21 mouse cellular contexts compared by ENCODE assay signal in the genomic region with DNA sequence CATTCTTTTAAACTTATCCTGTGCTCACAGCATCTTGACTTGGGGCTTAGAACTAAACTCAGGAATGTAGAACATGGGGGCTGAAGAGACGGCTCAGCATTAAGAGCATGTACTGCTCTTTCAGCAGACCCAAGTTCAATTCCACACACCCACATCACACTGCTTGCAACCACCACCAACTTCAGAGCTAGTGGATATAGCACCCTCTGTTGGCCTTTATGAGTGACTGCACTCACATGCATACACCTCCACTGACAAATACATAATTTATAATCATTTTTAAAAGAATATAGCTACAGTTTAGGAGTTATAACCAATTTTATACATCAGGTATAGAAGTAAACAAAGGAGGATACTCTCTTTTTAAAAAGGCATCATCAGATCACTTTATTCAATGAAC. TPM values are rescaled to one million over a fixed set of nuclear protein-coding genes. Genes with fewer than 3 reads are reported as not detected.
A peak's percentile ranks its signal among the peaks of the same experiment; 100 is the strongest.
DNase-seq lines count a peak whose midpoint lies in the region; TF ChIP-seq lines count a peak whose summit lies in the region.
"Had no signal": no experiment of that assay in that cellular context is flagged by ENCODE, and none has a peak within 500 bp of the region (broad histone marks: within the 10 kb centered on the region; RNA-seq: fewer than 3 reads in every experiment).

No protein-coding gene starts in this region.

- no peak overlapping the region for H3K4me3 ChIP-seq in layer of hippocampus, adult 2 months
- H3K4me3 ChIP-seq: embryonic facial prominence, embryonic 10.5 days; erythroblast, embryonic 14.5 days; forebrain, embryonic 15.5 days; hindbrain, embryonic 15.5 days; limb, embryonic 10.5 days; midbrain, embryonic 12.5 days had no signal

- DNase-seq in layer of hippocampus, adult 2 months (ENCODE audit: low spot score in 2 of 2): no peak
- DNase-seq in layer of hippocampus, postnatal 10 days (ENCODE audit: low spot score in 2 of 2): no peak
- DNase-seq in 416B (ENCODE audit: low read depth) (peak; percentile 39), A20 (ENCODE audit: low read depth, low spot score) (peak; percentile 29), ZHBTc4 (ENCODE audit: low read depth, low spot score) (peak; percentile 45)
- DNase-seq in gastrocnemius, adult 8-10 months (ENCODE audit: low spot score in 2 of 2): no peak
- no peak for DNase-seq in heart, postnatal 10 days
- DNase-seq in cerebellum, postnatal 36 days: no peak
- DNase-seq: adrenal gland, postnatal 14 days; cerebellum, adult 18-20 months; gastrocnemius, postnatal 10 days; kidney, adult 8-10 months; kidney, postnatal 36 days; right cerebral cortex, adult 18-20 months; thymus, adult 18-20 months had no signal

- no peak overlapping the region for H3K27ac ChIP-seq in layer of hippocampus, adult 2 months
- H3K27ac ChIP-seq: embryonic facial prominence, embryonic 10.5 days; forebrain, embryonic 15.5 days; hindbrain, embryonic 15.5 days; limb, embryonic 10.5 days; midbrain, embryonic 12.5 days had no signal

- intact Hi-C loops in heart, postnatal 10 days (cut with DNase I): no loop called here

- TF ChIP-seq CTCF in layer of hippocampus, adult 2 months (conservative IDR thresholded peaks at IDR 0.05): peak; percentile 59

RNA-seq across cellular contexts. Expression of a gene that starts 13.4 kb away (rescaled TPM):
- 1 to 10 TPM; 5.9 to 6.1 TPM for total RNA-seq in layer of hippocampus, adult 2 months (2021)
- total RNA-seq in layer of hippocampus, postnatal 10 days (2021): 1 to 10 TPM; 4.2 to 4.7 TPM
- total RNA-seq in gastrocnemius, adult 8-10 months (2022): 10 to 100 TPM in 1 of 4 experiments, 1 to 10 TPM in 3; 1.6 to 11.5 (median 2.8) TPM
- total RNA-seq in heart, postnatal 10 days (2021): 1 to 10 TPM; 3.9 to 4.0 TPM

RNA-seq across cellular contexts. Expression of a gene that starts 36.9 kb away (rescaled TPM):
- 10 to 100 TPM; 79.1 to 94.6 TPM for total RNA-seq in layer of hippocampus, adult 2 months (2021)
- total RNA-seq in layer of hippocampus, postnatal 10 days (2021): 10 to 100 TPM; 79.5 to 90.1 TPM
- total RNA-seq in gastrocnemius, adult 8-10 months (2022): 1 to 10 TPM; 3.3 to 6.0 (median 4.3) TPM
- total RNA-seq in heart, postnatal 10 days (2021): 10 to 100 TPM; 56.2 to 58.1 TPM

Comparison
In these comparisons a context has a peak if more than half of its experiments do, and no peak if none do; other contexts are left out.
1. DNase-seq: peak in 416B (single experiment), A20 (single experiment) and ZHBTc4 (single experiment); none in layer of hippocampus, adult 2 months (0 of 2), layer of hippocampus, postnatal 10 days (0 of 2), gastrocnemius, adult 8-10 months (0 of 2), heart, postnatal 10 days (0 of 2) and cerebellum, postnatal 36 days (0 of 2).
2. RNA of a gene that starts 36.9 kb away (total RNA-seq): 79.1 to 94.6 TPM in layer of hippocampus, adult 2 months, 79.5 to 90.1 TPM in layer of hippocampus, postnatal 10 days and 56.2 to 58.1 TPM in heart, postnatal 10 days; 3.3 to 6.0 TPM in gastrocnemius, adult 8-10 months; every median in the first group is over 4 times any median in the second.